Mouse (Mus musculus) embryonic facial prominence, embryonic 10.5 days (tissue): ENCODE data around the gene Zzef1. TPM values are rescaled to one million over a fixed set of nuclear protein-coding genes. Genes with fewer than 3 reads are reported as not detected.

Experiments used
- DNase-seq: peaks from one replicate; pipeline ENCODE4 v3.0.0-alpha.2; 2017; ENCODE audit warnings: low spot score
- H3K27ac ChIP-seq: fragments of 300-500 bp; sonication (generic); replicated peaks from 2 replicates; pipeline ENCODE4 v1.5.1; 2016; ENCODE audit warnings: mild to moderate bottlenecking
- H3K27me3 ChIP-seq: fragments of 300-500 bp; sonication (generic); replicated peaks from 2 replicates; pipeline ENCODE4 v1.6.1; 2016; ENCODE audit warnings: low read depth, mild to moderate bottlenecking; ENCODE audit not compliant: poor library complexity, severe bottlenecking
- H3K36me3 ChIP-seq: fragments of 300-500 bp; sonication (generic); replicated peaks from 2 replicates; pipeline ENCODE4 v1.6.1; 2016; ENCODE audit warnings: mild to moderate bottlenecking, moderate library complexity
- H3K4me1 ChIP-seq: fragments of 300-500 bp; sonication (generic); 2 replicates; pipeline ENCODE4 v1.6.1; 2016
- H3K4me3 ChIP-seq: fragments of 300-500 bp; sonication (generic); 2 replicates; pipeline ENCODE4 v1.5.1; 2016; ENCODE audit warnings: mild to moderate bottlenecking, moderate library complexity
- H3K9me3 ChIP-seq: fragments of 300-500 bp; sonication (generic); 2 replicates; pipeline ENCODE4 v1.6.1; 2016; ENCODE audit warnings: mild to moderate bottlenecking
- WGBS: fragments of 180-500 bp; shearing (Covaris S2); methylation state at CpG from one replicate; pipeline ENCODE4 v1.1.7; 2016; 5-methylcytosine and 5-hydroxymethylcytosine counted together
- polyA plus RNA-seq: library from polyadenylated mRNA; unstranded; fragments of >200 nt; fragmentation: Nextera tagmentation; extraction: Ambion mirVana; gene quantifications from 2 replicates; pipeline ENCODE4 v1.2.1, GENCODE M21; 2016

Gene Zzef1
- polyA plus RNA-seq, 1 experiment from 2014 or later: 6.4 TPM

DNA sequence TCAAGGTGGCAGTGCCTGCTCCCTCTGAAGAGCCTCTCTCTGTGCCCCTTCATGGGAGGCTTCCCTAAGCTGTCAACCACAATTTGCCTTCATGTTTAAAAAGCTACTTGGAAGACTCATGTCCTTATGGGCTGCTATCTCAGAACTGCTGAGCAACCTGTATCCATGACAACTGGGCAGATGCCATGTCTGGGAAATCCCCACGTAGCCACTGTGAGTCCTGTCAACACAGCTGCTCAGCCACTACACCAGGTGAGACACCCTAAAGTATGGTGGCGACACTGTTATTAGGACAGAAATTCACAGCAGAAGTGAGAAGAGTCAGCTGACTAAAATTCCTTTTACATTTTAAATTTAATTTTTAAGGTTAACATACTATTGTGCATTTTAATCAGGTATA lies 132.5 kb downstream of the Zzef1 start:
- Histone ChIP-seq H3K27me3 (no peaks in the 10 kb centered on the region), H3K9me3 (no peaks in the 10 kb centered on the region), H3K36me3 (peaks cover 23% of the 10 kb centered on the region), H3K27ac (no peak overlapping the region), H3K4me3 (no peak overlapping the region), H3K4me1 (peaks cover 7% of the 10 kb centered on the region; the same call in 1 of the 2 replicates)
- no peak for DNase-seq
- 74% methylated on average over 2 of the region's 2 CpGs for WGBS

DNA sequence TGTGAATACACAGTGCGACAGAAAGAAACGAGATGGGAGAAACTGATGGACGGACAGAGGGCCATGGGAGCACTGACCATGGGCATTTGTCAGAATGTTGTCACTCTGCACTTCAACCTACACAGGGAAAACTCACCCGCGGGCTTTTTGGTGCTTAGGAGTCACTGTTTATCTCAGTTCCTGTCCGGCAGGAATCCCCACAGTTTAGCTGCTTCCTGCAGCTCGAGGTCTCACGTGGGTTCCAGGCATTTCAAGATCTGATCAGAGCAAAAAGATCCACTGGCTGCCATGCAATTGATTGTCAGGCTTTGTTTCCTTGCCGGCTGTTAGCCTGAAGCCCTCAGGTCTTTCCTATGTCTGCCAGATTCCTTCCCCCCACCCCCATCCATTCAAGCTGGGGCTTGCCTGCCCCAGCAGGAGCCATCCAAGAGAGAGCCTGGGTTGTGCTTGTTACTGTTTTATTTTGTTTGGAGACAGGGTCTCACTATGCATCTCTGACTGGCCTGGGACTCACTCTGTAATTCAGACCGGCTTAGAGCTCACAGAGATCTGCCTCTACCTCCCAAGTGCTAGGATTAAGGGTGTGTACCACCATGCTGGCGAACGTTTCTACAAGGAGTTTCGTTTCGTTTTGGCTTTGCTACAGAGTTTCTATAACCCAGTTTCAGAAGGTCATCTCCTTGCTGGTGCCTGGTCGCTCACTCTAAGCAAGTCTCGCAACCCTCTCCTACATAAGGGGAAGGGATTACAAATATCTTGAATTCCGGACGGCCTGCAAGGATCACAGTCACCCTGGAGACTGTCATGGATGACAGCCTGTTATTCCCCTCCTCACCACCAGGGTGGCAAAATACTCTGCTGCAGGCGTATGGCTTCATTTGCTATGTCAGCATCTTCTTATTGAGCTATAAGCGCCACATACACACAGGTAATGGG lies 144.4 kb downstream of the Zzef1 start:
- Histone ChIP-seq H3K27me3 (peaks cover 5% of the 10 kb centered on the region; the same call in 1 of the 2 replicates), H3K4me1 (peaks cover 23% of the 10 kb centered on the region), H3K36me3 (no peaks in the 10 kb centered on the region), H3K9me3 (no peaks in the 10 kb centered on the region), H3K27ac (peak overlapping the region; percentile 54; the same call in 1 of the 2 replicates), H3K4me3 (peak overlapping the region; percentile 49)
- WGBS: 31% methylated on average over 20 of the region's 20 CpGs
- peak; percentile 63 for DNase-seq

GRCm38 (mm10) chr11:72944996-72945793 lies 149.2 kb downstream of the Zzef1 start:
- Histone ChIP-seq H3K4me3 (no peak overlapping the region), H3K9me3 (no peaks in the 10 kb centered on the region), H3K27ac (peak overlapping the region; percentile 52; the same call in 1 of the 2 replicates), H3K36me3 (no peaks in the 10 kb centered on the region), H3K27me3 (peaks cover 12% of the 10 kb centered on the region; the same call in 1 of the 2 replicates), H3K4me1 (peaks cover 46% of the 10 kb centered on the region)
- DNase-seq: no peak
- WGBS: 44% methylated on average over 7 of the region's 7 CpGs

DNA sequence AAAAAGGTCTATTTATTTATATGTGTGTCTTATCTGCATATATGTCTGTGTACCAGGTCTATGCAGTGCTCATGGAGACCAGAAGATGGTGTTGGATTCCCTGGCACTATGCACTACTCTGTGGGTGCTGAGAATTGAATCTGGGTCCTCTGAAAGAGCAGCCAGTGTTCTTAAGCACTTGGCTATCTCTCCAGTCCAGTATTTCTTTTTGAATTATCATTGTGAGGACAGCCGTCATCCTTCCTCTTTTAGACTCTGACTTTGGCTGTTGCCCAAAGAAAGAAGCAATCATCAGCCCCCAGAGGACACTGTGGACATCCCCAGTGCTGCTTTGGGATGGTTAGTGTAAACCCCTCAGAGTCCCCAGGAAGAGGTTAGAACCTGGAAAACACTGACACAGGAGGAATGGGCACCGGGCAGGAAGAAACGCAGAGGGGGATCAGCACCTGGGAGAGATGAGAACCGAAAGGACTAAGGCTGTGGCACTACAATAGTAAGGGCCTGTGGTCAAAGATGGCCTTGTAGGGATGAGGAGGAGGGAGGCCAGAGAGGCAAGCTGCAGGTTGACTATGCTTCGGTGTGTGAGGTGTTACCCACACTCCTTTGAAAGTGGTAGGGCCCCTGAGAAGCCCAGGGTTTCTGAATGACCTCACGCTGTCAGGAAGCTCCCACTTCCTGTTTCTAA lies 150.0 kb downstream of the Zzef1 start:
- WGBS: 56% methylated on average over 6 of the region's 6 CpGs
- Histone ChIP-seq H3K9me3 (no peaks in the 10 kb centered on the region), H3K4me3 (no peak overlapping the region), H3K27ac (peak overlapping the region; percentile 54), H3K4me1 (peaks cover 41% of the 10 kb centered on the region), H3K27me3 (peaks cover 12% of the 10 kb centered on the region; the same call in 1 of the 2 replicates), H3K36me3 (no peaks in the 10 kb centered on the region)
- DNase-seq: no peak

DNA sequence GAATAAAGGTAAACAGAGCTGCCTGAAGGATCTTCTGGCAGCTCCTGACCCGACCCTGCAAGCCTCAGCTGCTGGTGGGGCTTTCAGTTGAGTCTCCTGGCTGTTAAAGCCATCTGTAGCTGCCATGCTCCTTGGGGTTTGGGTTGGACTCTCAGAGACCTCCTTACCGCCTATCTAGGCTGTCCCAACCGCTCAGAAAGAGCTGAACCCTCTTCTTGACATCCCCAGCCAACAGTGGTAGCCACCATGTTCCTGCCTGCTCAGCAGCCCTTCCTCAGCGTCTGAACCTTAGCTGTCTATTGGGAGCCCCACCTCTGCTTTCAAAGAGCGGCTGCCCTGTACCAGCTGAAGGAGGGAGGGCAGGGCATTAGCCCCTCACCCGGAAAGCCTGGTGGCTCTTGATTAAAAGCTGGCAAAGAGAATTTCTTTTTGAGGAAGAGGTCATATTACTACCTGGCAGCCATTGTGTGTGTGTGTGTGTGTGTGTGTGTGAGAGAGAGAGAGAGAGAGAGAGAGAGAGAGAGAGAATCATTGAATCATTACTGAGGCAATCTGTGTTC lies 150.6 kb downstream of the Zzef1 start:
- no peak for DNase-seq
- WGBS: 51% methylated on average over 6 of the region's 6 CpGs
- H3K36me3 ChIP-seq: no peaks in the 10 kb centered on the region
- H3K27me3 ChIP-seq: peaks cover 12% of the 10 kb centered on the region; the same call in 1 of the 2 replicates
- no peak overlapping the region for H3K4me3 ChIP-seq
- H3K9me3 ChIP-seq: no peaks in the 10 kb centered on the region
- H3K27ac ChIP-seq: peak overlapping the region; percentile 54
- H3K4me1 ChIP-seq: peaks cover 44% of the 10 kb centered on the region

DNA sequence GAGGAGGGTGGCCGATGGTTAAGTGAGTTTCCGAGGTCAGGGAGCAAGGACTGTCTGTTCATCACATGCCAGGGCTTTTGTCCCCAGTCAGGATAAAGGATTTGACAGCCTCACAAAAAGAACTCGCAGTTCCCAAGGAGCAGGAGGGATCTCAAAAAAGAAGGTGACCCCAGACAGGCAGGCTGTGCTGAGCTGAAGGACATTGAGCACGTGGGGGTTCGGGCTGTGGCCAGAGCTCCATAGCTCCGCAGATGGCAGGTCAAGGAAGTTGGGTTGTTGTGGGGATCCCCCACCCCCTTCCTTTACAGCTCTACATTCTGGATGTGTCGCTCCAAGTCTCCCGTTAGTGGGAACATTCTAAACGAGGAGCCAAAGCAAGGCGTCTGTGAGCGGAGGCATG lies 151.8 kb downstream of the Zzef1 start:
- peak overlapping the region; percentile 10; the same call in 1 of the 2 replicates for H3K27ac ChIP-seq
- DNase-seq: no peak
- H3K36me3 ChIP-seq: no peaks in the 10 kb centered on the region
- peaks cover 46% of the 10 kb centered on the region for H3K4me1 ChIP-seq
- 60% methylated on average over 11 of the region's 11 CpGs for WGBS
- H3K27me3 ChIP-seq: peaks cover 12% of the 10 kb centered on the region; the same call in 1 of the 2 replicates
- H3K4me3 ChIP-seq: no peak overlapping the region
- no peaks in the 10 kb centered on the region for H3K9me3 ChIP-seq

- no peak for DNase-seq
- Histone ChIP-seq H3K27me3 (peaks cover 9% of the 10 kb centered on the region; the same call in 1 of the 2 replicates), H3K27ac (peak overlapping the region; percentile 10; the same call in 1 of the 2 replicates), H3K4me3 (no peak overlapping the region), H3K36me3 (no peaks in the 10 kb centered on the region), H3K9me3 (no peaks in the 10 kb centered on the region), H3K4me1 (peaks cover 49% of the 10 kb centered on the region)
- WGBS: 76% methylated on average over 7 of the region's 7 CpGs
Observed at GRCm38 (mm10) chr11:72948254-72948653, 152.2 kb downstream of the Zzef1 start.

DNA sequence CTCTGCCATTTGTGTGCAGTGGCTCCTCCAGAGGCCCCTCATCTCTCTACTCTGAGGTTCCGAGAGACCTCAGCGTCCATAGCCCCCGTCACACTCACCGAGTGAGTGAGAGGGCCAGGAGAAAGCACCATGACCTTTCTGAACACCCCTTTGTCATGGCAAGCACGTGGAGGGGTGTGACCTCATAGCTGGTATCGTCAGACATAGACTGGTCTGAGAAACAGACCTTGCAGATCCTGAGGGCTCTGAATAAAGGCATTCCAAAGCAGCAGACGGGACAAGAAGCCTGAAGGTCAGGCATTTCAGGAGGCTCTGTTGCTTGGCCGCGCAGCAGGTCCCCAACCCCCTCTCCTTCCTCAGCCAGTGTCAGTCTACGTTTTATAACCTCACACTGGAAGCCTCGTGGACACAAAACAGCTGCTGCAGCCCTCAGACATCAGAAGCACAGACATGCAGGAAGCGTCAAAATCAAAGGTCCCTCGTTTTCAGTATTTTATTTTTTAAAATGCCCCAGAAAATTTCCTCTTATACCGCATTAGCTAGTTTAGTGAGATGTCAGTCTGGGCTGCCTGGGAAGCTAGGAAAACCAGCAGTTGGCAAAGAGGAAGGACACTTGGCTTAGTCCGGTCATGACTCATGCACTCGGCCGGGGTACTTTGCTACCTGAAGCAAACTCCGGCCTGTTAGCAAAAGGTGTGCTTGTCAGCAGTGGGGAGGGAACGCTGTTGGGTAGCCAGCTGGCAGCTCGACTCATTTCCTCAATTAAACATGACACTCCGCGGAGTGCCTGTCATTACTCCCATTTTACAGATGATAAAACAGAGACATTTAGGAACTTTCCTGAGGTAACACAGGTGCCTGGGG lies 155.3 kb downstream of the Zzef1 start:
- H3K27ac ChIP-seq: no peak overlapping the region
- no peaks in the 10 kb centered on the region for H3K9me3 ChIP-seq
- no peaks in the 10 kb centered on the region for H3K36me3 ChIP-seq
- H3K4me3 ChIP-seq: no peak overlapping the region
- WGBS: 75% methylated on average over 22 of the region's 22 CpGs
- peaks cover 11% of the 10 kb centered on the region; the same call in 1 of the 2 replicates for H3K27me3 ChIP-seq
- no peak for DNase-seq
- peaks cover 30% of the 10 kb centered on the region for H3K4me1 ChIP-seq

- no peaks in the 10 kb centered on the region for H3K36me3 ChIP-seq
- no peak overlapping the region for H3K4me3 ChIP-seq
- no peak overlapping the region for H3K27ac ChIP-seq
- peaks cover 11% of the 10 kb centered on the region; the same call in 1 of the 2 replicates for H3K27me3 ChIP-seq
- H3K4me1 ChIP-seq: peaks cover 21% of the 10 kb centered on the region
- DNase-seq: no peak
- H3K9me3 ChIP-seq: no peaks in the 10 kb centered on the region
- WGBS: 69% methylated on average over 3 of the region's 3 CpGs
Observed at GRCm38 (mm10) chr11:72952226-72952625, 156.2 kb downstream of the Zzef1 start.

DNA sequence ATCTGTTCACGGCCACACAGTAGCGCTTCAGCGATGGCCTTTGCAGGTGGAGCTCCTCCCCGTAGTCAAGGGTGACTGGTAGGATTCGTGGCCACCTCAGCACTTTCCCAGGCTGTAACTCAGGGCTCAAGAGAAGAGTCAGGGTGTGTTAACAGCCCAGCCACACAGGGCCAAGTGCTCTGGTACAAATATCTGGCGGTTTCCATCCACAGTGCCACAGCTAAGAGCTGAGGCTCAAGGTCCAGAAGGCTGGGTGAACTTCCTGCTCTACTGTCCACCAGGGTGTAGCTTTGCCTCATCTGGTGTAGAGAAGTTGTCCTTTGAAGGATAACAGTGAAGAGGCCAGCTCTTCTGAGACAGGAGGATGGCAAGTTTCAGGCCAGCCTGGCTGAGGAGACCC lies 156.7 kb downstream of the Zzef1 start:
- 92% methylated on average over 6 of the region's 6 CpGs for WGBS
- Histone ChIP-seq H3K4me1 (peaks cover 16% of the 10 kb centered on the region), H3K9me3 (no peaks in the 10 kb centered on the region), H3K27me3 (peaks cover 10% of the 10 kb centered on the region), H3K4me3 (no peak overlapping the region), H3K36me3 (no peaks in the 10 kb centered on the region), H3K27ac (no peak overlapping the region)
- no peak for DNase-seq

DNA sequence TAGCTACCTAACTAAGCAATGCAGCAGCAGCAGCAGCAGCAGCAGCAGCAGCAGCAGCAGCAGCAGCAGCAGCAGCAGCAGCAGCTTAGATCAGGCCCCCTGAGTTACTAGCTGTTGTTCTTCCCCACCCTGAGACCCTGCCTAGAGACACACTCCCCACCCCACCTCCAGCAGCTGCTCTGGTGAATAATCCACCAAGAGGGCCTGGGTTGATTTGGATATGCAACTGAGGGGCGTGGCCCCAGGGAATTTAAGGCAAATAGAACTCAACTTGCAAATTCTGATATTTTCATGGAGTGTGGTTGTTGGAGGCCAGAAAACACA lies 157.1 kb downstream of the Zzef1 start:
- 75% methylated on average over 1 of the region's 1 CpGs for WGBS

More for the DNA sequence above, 157.1 kb downstream of the Zzef1 start:
- no peak for DNase-seq
- Histone ChIP-seq H3K27me3 (peaks cover 10% of the 10 kb centered on the region), H3K4me3 (no peak overlapping the region), H3K4me1 (peaks cover 12% of the 10 kb centered on the region), H3K36me3 (no peaks in the 10 kb centered on the region), H3K27ac (no peak overlapping the region), H3K9me3 (no peaks in the 10 kb centered on the region)
